Mouse (Mus musculus) thymus, adult 2 months (tissue): ENCODE measurements at regions not wholly inside any gene's neighbourhood (a gene's known extent, or its start where the extent isn't known, plus 50 kb on each side); places are given as distances from the start of the nearest gene placed in this dataset.

ENCODE experiments used
- CTCF ChIP-seq: fragments of 200-500 bp; IDR thresholded peaks from 2 replicates; pipeline ENCODE4 v1.5.1; 2012; ENCODE audit warnings: mild to moderate bottlenecking, control low read depth, low read length, moderate library complexity, borderline replicate concordance; ENCODE audit not compliant: control insufficient read depth, poor library complexity, insufficient read depth; ENCODE audit errors: extremely low read depth
- POLR2A ChIP-seq: fragments of 200-500 bp; IDR thresholded peaks from 2 replicates; pipeline ENCODE4 v1.6.1; 2012; ENCODE audit warnings: mild to moderate bottlenecking, low read length, control low read depth, moderate library complexity; ENCODE audit not compliant: control insufficient read depth, poor library complexity, insufficient read depth; ENCODE audit errors: extremely low read depth

GRCm38 (mm10) chr8:8802761-8803340 lies 112.5 kb upstream of the Arglu1 start:
- no peak for TF ChIP-seq CTCF
- TF ChIP-seq POLR2A, result no peak
